Comparison of ENCODE assay signal across 12 mouse cellular contexts in genomic region chr7:140188391-140189328, GRCm38 (mm10). TPM values are rescaled to one million over a fixed set of nuclear protein-coding genes. Genes with fewer than 3 reads are reported as not detected.
A peak's percentile ranks its signal among the peaks of the same experiment; 100 is the strongest.
DNase-seq lines count a peak whose midpoint lies in the region; ATAC-seq and TF ChIP-seq lines count a peak whose summit lies in the region.
"Had no signal": no experiment of that assay in that cellular context is flagged by ENCODE, and none has a peak within 500 bp of the region (broad histone marks: within the 10 kb centered on the region; RNA-seq: fewer than 3 reads in every experiment).

No protein-coding gene starts in this region.

- no peak for ATAC-seq in hindbrain, postnatal 0 days
- no peak for ATAC-seq in hindbrain, embryonic 16.5 days
- peak; percentile 66; the same call in 1 of the 2 replicates for ATAC-seq in liver, embryonic 13.5 days (ENCODE audit: low read depth)

- no peak for TF ChIP-seq POLR2A in ES-Bruce4 (IDR thresholded peaks at IDR 0.05; ENCODE audit: insufficient read depth, low read length)

- TF ChIP-seq EP300 in ES-Bruce4 (IDR thresholded peaks at IDR 0.05; ENCODE audit: insufficient read depth, low read depth, low read length): no peak

- H3K9me3 ChIP-seq in hindbrain, postnatal 0 days (ENCODE audit: low read length): no peaks in the 10 kb centered on the region
- H3K9me3 ChIP-seq in hindbrain, embryonic 16.5 days (ENCODE audit: control insufficient read depth, low read length): no peaks in the 10 kb centered on the region
- no peaks in the 10 kb centered on the region for H3K9me3 ChIP-seq in ES-Bruce4 (replicated peaks; ENCODE audit: control insufficient read depth, insufficient read depth, low read length, poor library complexity, severe bottlenecking)
- H3K9me3 ChIP-seq in liver, embryonic 13.5 days (replicated peaks): no peaks in the 10 kb centered on the region
- H3K9me3 ChIP-seq: heart, embryonic 13.5 days; limb, embryonic 10.5 days; neural tube, embryonic 12.5 days had no signal

- H3K27me3 ChIP-seq in hindbrain, postnatal 0 days (ENCODE audit: insufficient read depth, low read length): no peaks in the 10 kb centered on the region
- no peaks in the 10 kb centered on the region for H3K27me3 ChIP-seq in hindbrain, embryonic 16.5 days (replicated peaks; ENCODE audit: control insufficient read depth, insufficient read depth, low read length)
- H3K27me3 ChIP-seq in ES-Bruce4 (ENCODE audit: control insufficient read depth, insufficient read depth, low read length, poor library complexity, severe bottlenecking): no peaks in the 10 kb centered on the region
- no peaks in the 10 kb centered on the region for H3K27me3 ChIP-seq in liver, embryonic 13.5 days
- H3K27me3 ChIP-seq: neural tube, embryonic 12.5 days had no signal

- peak; percentile 61 for TF ChIP-seq CTCF in hindbrain, postnatal 0 days (IDR thresholded peaks at IDR 0.05; ENCODE audit: low read depth)
- peak; percentile 3 for TF ChIP-seq CTCF in ES-Bruce4 (IDR thresholded peaks at IDR 0.05; ENCODE audit: low read depth, low read length)

- no peaks in the 10 kb centered on the region for H3K36me3 ChIP-seq in hindbrain, postnatal 0 days (ENCODE audit: insufficient read depth, low read length)
- no peaks in the 10 kb centered on the region for H3K36me3 ChIP-seq in hindbrain, embryonic 16.5 days (ENCODE audit: control insufficient read depth, insufficient read depth, low read length)
- H3K36me3 ChIP-seq in ES-Bruce4 (ENCODE audit: control insufficient read depth, insufficient read depth, low read length, poor library complexity, severe bottlenecking): no peaks in the 10 kb centered on the region
- no peaks in the 10 kb centered on the region for H3K36me3 ChIP-seq in liver, embryonic 13.5 days
- H3K36me3 ChIP-seq: heart, embryonic 13.5 days; limb, embryonic 10.5 days; neural tube, embryonic 12.5 days had no signal

- WGBS in hindbrain, postnatal 0 days: 71% methylated on average over 4 of the region's 4 CpGs
- 70% methylated on average over 4 of the region's 4 CpGs for WGBS in hindbrain, embryonic 16.5 days
- WGBS in liver, embryonic 13.5 days (ENCODE audit: insufficient replicate concordance): 39% methylated on average over 4 of the region's 4 CpGs

- no peak overlapping the region for H3K9ac ChIP-seq in hindbrain, postnatal 0 days (replicated peaks; ENCODE audit: low read length)
- H3K9ac ChIP-seq in hindbrain, embryonic 16.5 days (ENCODE audit: low read depth, low read length): no peak overlapping the region
- no peak overlapping the region for H3K9ac ChIP-seq in ES-Bruce4 (ENCODE audit: low read depth, poor library complexity, severe bottlenecking)
- H3K9ac ChIP-seq in liver, embryonic 13.5 days: no peak overlapping the region
- H3K9ac ChIP-seq: heart, embryonic 13.5 days; neural tube, embryonic 12.5 days had no signal

- H3K4me1 ChIP-seq in hindbrain, postnatal 0 days (ENCODE audit: insufficient read depth, low read length): no peaks in the 10 kb centered on the region
- H3K4me1 ChIP-seq in hindbrain, embryonic 16.5 days (ENCODE audit: control insufficient read depth, insufficient read depth, low read depth, low read length): no peaks in the 10 kb centered on the region
- H3K4me1 ChIP-seq in ES-Bruce4 (ENCODE audit: control insufficient read depth, insufficient read depth, low read length): no peaks in the 10 kb centered on the region
- no peaks in the 10 kb centered on the region; the same call in 1 of the 2 replicates for H3K4me1 ChIP-seq in liver, embryonic 13.5 days (replicated peaks)
- H3K4me1 ChIP-seq: heart, embryonic 13.5 days; limb, embryonic 10.5 days; neural tube, embryonic 12.5 days had no signal

- no peak overlapping the region for H3K27ac ChIP-seq in hindbrain, postnatal 0 days
- H3K27ac ChIP-seq in hindbrain, embryonic 16.5 days (ENCODE audit: low read depth, low read length): no peak overlapping the region
- H3K27ac ChIP-seq in ES-Bruce4 (ENCODE audit: insufficient read depth, low read length): no peak overlapping the region
- no peak overlapping the region for H3K27ac ChIP-seq in liver, embryonic 13.5 days
- H3K27ac ChIP-seq: heart, embryonic 13.5 days; limb, embryonic 10.5 days; neural tube, embryonic 12.5 days had no signal

- DNase-seq in hindbrain, postnatal 0 days (ENCODE audit: low spot score): peak; percentile 72
- peak; percentile 67 for DNase-seq in brain, adult 2 months (ENCODE audit: low read depth, low spot score)
- DNase-seq in liver, embryonic 13.5 days: no peak
- DNase-seq in frontal cortex, postnatal 10 days (ENCODE audit: low spot score in 2 of 2): no peak
- no peak for DNase-seq in cerebellum, adult 9-11 months
- no peak for DNase-seq in cerebellum, postnatal 4 days (ENCODE audit: low spot score in 2 of 2)

- H3K4me2 ChIP-seq in hindbrain, postnatal 0 days (ENCODE audit: low read depth, low read length): no peak overlapping the region
- no peak overlapping the region for H3K4me2 ChIP-seq in hindbrain, embryonic 16.5 days (ENCODE audit: low read length)
- H3K4me2 ChIP-seq in liver, embryonic 13.5 days: no peak overlapping the region
- H3K4me2 ChIP-seq: heart, embryonic 13.5 days; neural tube, embryonic 12.5 days had no signal

- H3K4me3 ChIP-seq in hindbrain, postnatal 0 days (ENCODE audit: low read length): no peak overlapping the region
- no peak overlapping the region for H3K4me3 ChIP-seq in hindbrain, embryonic 16.5 days (ENCODE audit: low read length)
- H3K4me3 ChIP-seq in ES-Bruce4 (ENCODE audit: low read depth, low read length): no peak overlapping the region
- H3K4me3 ChIP-seq in liver, embryonic 13.5 days (replicated peaks): no peak overlapping the region
- H3K4me3 ChIP-seq: heart, embryonic 13.5 days; limb, embryonic 10.5 days; neural tube, embryonic 12.5 days had no signal

RNA-seq across cellular contexts. Expression of gene Olfr523, which starts 15.6 kb away (rescaled TPM):
- not detected in 2 replicates for total RNA-seq in hindbrain, postnatal 0 days (2014; rRNA removed)
- not detected in 2 replicates for polyA plus RNA-seq in hindbrain, postnatal 0 days (2015; fragmentation: Nextera tagmentation; extraction: Ambion mirVana)
- not detected in 2 replicates for polyA plus RNA-seq in hindbrain, embryonic 16.5 days (2015; fragmentation: Nextera tagmentation; extraction: Ambion mirVana)
- polyA plus RNA-seq in ES-Bruce4 (2011; ENCODE audit: insufficient read depth, insufficient read length, low read depth, missing spikeins): not detected in 2 replicates
- not detected in 2 replicates for polyA plus RNA-seq in liver, embryonic 13.5 days (2015; fragmentation: Nextera tagmentation; extraction: Ambion mirVana)
- polyA plus RNA-seq: heart, embryonic 13.5 days; limb, embryonic 10.5 days; neural tube, embryonic 12.5 days; testis, adult 2 months had no signal

RNA-seq across cellular contexts. Expression of gene Olfr524, which starts 17.1 kb away (rescaled TPM):
- total RNA-seq in hindbrain, postnatal 0 days (2014; rRNA removed): not detected in 2 replicates
- not detected in 2 replicates for polyA plus RNA-seq in hindbrain, postnatal 0 days (2015; fragmentation: Nextera tagmentation; extraction: Ambion mirVana)
- polyA plus RNA-seq in hindbrain, embryonic 16.5 days (2015; fragmentation: Nextera tagmentation; extraction: Ambion mirVana): not detected in 2 replicates
- polyA plus RNA-seq in ES-Bruce4 (2011; ENCODE audit: insufficient read depth, insufficient read length, low read depth, missing spikeins): not detected in 2 replicates
- not detected in 2 replicates for polyA plus RNA-seq in liver, embryonic 13.5 days (2015; fragmentation: Nextera tagmentation; extraction: Ambion mirVana)
- polyA plus RNA-seq: heart, embryonic 13.5 days; limb, embryonic 10.5 days; neural tube, embryonic 12.5 days; testis, adult 2 months had no signal

RNA-seq across cellular contexts. Expression of gene Olfr522, which starts 24.1 kb away (rescaled TPM):
- not detected in 2 replicates for total RNA-seq in hindbrain, postnatal 0 days (2014; rRNA removed)
- polyA plus RNA-seq in hindbrain, postnatal 0 days (2015; fragmentation: Nextera tagmentation; extraction: Ambion mirVana): not detected in 2 replicates
- polyA plus RNA-seq in hindbrain, embryonic 16.5 days (2015; fragmentation: Nextera tagmentation; extraction: Ambion mirVana): not detected in 2 replicates
- polyA plus RNA-seq in ES-Bruce4 (2011; ENCODE audit: insufficient read depth, insufficient read length, low read depth, missing spikeins): not detected in 2 replicates
- not detected in 2 replicates for polyA plus RNA-seq in liver, embryonic 13.5 days (2015; fragmentation: Nextera tagmentation; extraction: Ambion mirVana)
- polyA plus RNA-seq: heart, embryonic 13.5 days; limb, embryonic 10.5 days; neural tube, embryonic 12.5 days; testis, adult 2 months had no signal

RNA-seq across cellular contexts. Expression of gene Cd163l1, which starts 29.4 kb away (rescaled TPM):
- not detected in 2 replicates for total RNA-seq in hindbrain, postnatal 0 days (2014; rRNA removed)
- polyA plus RNA-seq in hindbrain, postnatal 0 days (2015; fragmentation: Nextera tagmentation; extraction: Ambion mirVana): not detected in 2 replicates
- polyA plus RNA-seq in hindbrain, embryonic 16.5 days (2015; fragmentation: Nextera tagmentation; extraction: Ambion mirVana): not detected in 2 replicates
- polyA plus RNA-seq in ES-Bruce4 (2011; ENCODE audit: insufficient read depth, insufficient read length, low read depth, missing spikeins): not detected in 2 replicates
- polyA plus RNA-seq in liver, embryonic 13.5 days (2015; fragmentation: Nextera tagmentation; extraction: Ambion mirVana): 0.03 and 0.07 TPM in 2 replicates
- polyA plus RNA-seq: neural tube, embryonic 12.5 days had no signal

RNA-seq across cellular contexts. Expression of gene Sprn, which starts 34.0 kb away (rescaled TPM):
- total RNA-seq in hindbrain, postnatal 0 days (2014; rRNA removed): 64.7 and 66.4 TPM in 2 replicates
- polyA plus RNA-seq in hindbrain, postnatal 0 days (2015; fragmentation: Nextera tagmentation; extraction: Ambion mirVana): 27.2 and 29.9 TPM in 2 replicates
- polyA plus RNA-seq in hindbrain, embryonic 16.5 days (2015; fragmentation: Nextera tagmentation; extraction: Ambion mirVana): 30.8 and 31.2 TPM in 2 replicates
- 0.24 TPM in 1 of 2 replicates, not detected in the other for polyA plus RNA-seq in ES-Bruce4 (2011; ENCODE audit: insufficient read depth, insufficient read length, low read depth, missing spikeins)
- 0.02 TPM in 1 of 2 replicates, not detected in the other for polyA plus RNA-seq in liver, embryonic 13.5 days (2015; fragmentation: Nextera tagmentation; extraction: Ambion mirVana)
- polyA plus RNA-seq: heart, embryonic 13.5 days; limb, embryonic 10.5 days had no signal

Comparison
In these comparisons a context has a peak if more than half of its experiments do, and no peak if none do; other contexts are left out.
1. DNase-seq: peak in hindbrain, postnatal 0 days (single experiment) and brain, adult 2 months (single experiment); none in liver, embryonic 13.5 days (single experiment), frontal cortex, postnatal 10 days (0 of 2), cerebellum, adult 9-11 months (single experiment) and cerebellum, postnatal 4 days (0 of 2).